Mouse (Mus musculus): ENCODE measurements around the gene Ppat. TPM values are rescaled to one million over a fixed set of nuclear protein-coding genes. Genes with fewer than 3 reads are reported as not detected.
A peak's percentile ranks its signal among the peaks of the same experiment; 100 is the strongest.

Gene Ppat
- total and polyA plus RNA-seq, 3 experiments = 65.8 to 156 (median 118) TPM

- no peaks in the 10 kb centered on the region for H3K9me3 ChIP-seq (replicated peaks; ENCODE audit: low read length)
- no peak overlapping the region for H3K27ac ChIP-seq (ENCODE audit: insufficient read depth, low read depth)
- peak overlapping the region; percentile 47; the same call in 1 of the 2 replicates for H3K9ac ChIP-seq (ENCODE audit: insufficient read depth, low read depth)
- peaks cover 83% of the 10 kb centered on the region for H3K79me2 ChIP-seq (replicated peaks; ENCODE audit: control insufficient read depth, extremely low read depth, insufficient read depth, poor library complexity, severe bottlenecking)
- H3K4me1 ChIP-seq (ENCODE audit: control insufficient read depth in 1 of 2, insufficient read depth in 2 of 2) = peaks cover 14 to 56% of the 10 kb centered on the region in 2 experiments; a peak in 3 of 4 replicates
- peak overlapping the region in 1 of 3 experiments; percentile 19 for H3K4me3 ChIP-seq (replicated peaks in 1 of 3; ENCODE audit: low read depth in 2 of 3, low read length in 2 of 3, poor library complexity in 1 of 3)
- H3K36me3 ChIP-seq (replicated peaks in 1 of 2; ENCODE audit: control insufficient read depth in 1 of 2, insufficient read depth in 1 of 2, low read length in 1 of 2) = peaks cover 2 to 41% of the 10 kb centered on the region in 2 experiments
- DNase-seq (ENCODE audit: extremely low read depth) = no peak
- dilution Hi-C loops (cut with MboI; ENCODE audit: extremely low pct_ligation_motif_present, extremely low pct_unique_long_range_greater_than_20kb, low sequenced_read_pairs) = no loop called here
- in situ Hi-C loops (cut with MboI; ENCODE audit: low pct_ligation_motif_present, low pct_unique_long_range_greater_than_20kb, low sequenced_read_pairs) = no loop called here
- H3K27me3 ChIP-seq (replicated peaks) = no peaks in the 10 kb centered on the region
- peak overlapping the region; percentile 90 for H3K4me2 ChIP-seq (ENCODE audit: insufficient read depth, low read depth, poor library complexity, severe bottlenecking)
- TF ChIP-seq POLR2A (IDR thresholded peaks at IDR 0.05; ENCODE audit: low read depth, low read length) (no peak), ZNF384 (IDR thresholded peaks at IDR 0.05; ENCODE audit: low read depth, low read length) (no peak), MAZ (IDR thresholded peaks at IDR 0.05; ENCODE audit: low read depth, low read length) (no peak), MEF2A (IDR thresholded peaks at IDR 0.05; ENCODE audit: borderline replicate concordance, low read depth, low read length) (no peak), ZKSCAN1 (IDR thresholded peaks at IDR 0.05; ENCODE audit: borderline replicate concordance, low read depth, low read length) (no peak), JUND (conservative IDR thresholded peaks at IDR 0.05; ENCODE audit: low read depth, low read length) (no peak), IRF4 (IDR thresholded peaks at IDR 0.05; ENCODE audit: low read depth, low read length) (no peak), ETS1 (conservative IDR thresholded peaks at IDR 0.05; ENCODE audit: low read depth, low read length) (no peak), TBP (conservative IDR thresholded peaks at IDR 0.05; ENCODE audit: low read depth, low read length) (no peak), CHD2 (IDR thresholded peaks at IDR 0.05; ENCODE audit: low read length) (no peak), RAD21 (IDR thresholded peaks at IDR 0.05; ENCODE audit: low read depth, low read length) (no peak), POLR2AphosphoS2 (IDR thresholded peaks at IDR 0.05; ENCODE audit: low read depth, low read length) (no peak), NRF1 (IDR thresholded peaks at IDR 0.05; ENCODE audit: low read depth, low read length) (no peak)
Measured at GRCm38 (mm10) chr5:76947142-76947541, 4.2 kb downstream of the Ppat start.

GRCm38 (mm10) chr5:76945678-76946033 is 5.7 kb downstream of the Ppat start:
- dilution Hi-C loops (cut with MboI; ENCODE audit: extremely low pct_ligation_motif_present, extremely low pct_unique_long_range_greater_than_20kb, low sequenced_read_pairs) = no loop called here
- Histone ChIP-seq H3K9me3 (replicated peaks; ENCODE audit: low read length) (no peaks in the 10 kb centered on the region), H3K36me3 (replicated peaks in 1 of 2; ENCODE audit: control insufficient read depth in 1 of 2, insufficient read depth in 1 of 2, low read length in 1 of 2) (peaks cover 3 to 50% of the 10 kb centered on the region in 2 experiments), H3K27me3 (replicated peaks) (no peaks in the 10 kb centered on the region), H3K79me2 (replicated peaks; ENCODE audit: control insufficient read depth, extremely low read depth, insufficient read depth, poor library complexity, severe bottlenecking) (peaks cover 87% of the 10 kb centered on the region), H3K4me1 (ENCODE audit: control insufficient read depth in 1 of 2, insufficient read depth in 2 of 2) (peaks cover 14 to 69% of the 10 kb centered on the region in 2 experiments; a peak in 3 of 4 replicates), H3K4me2 (ENCODE audit: insufficient read depth, low read depth, poor library complexity, severe bottlenecking) (no peak overlapping the region), H3K27ac (ENCODE audit: insufficient read depth, low read depth) (no peak overlapping the region), H3K9ac (ENCODE audit: insufficient read depth, low read depth) (no peak overlapping the region), H3K4me3 (replicated peaks in 1 of 3; ENCODE audit: low read depth in 2 of 3, low read length in 2 of 3, poor library complexity in 1 of 3) (no peak overlapping the region)
- in situ Hi-C loops (cut with MboI; ENCODE audit: low pct_ligation_motif_present, low pct_unique_long_range_greater_than_20kb, low sequenced_read_pairs) = no loop called here
- TF ChIP-seq POLR2AphosphoS2 (IDR thresholded peaks at IDR 0.05; ENCODE audit: low read depth, low read length) (no peak), MEF2A (IDR thresholded peaks at IDR 0.05; ENCODE audit: borderline replicate concordance, low read depth, low read length) (no peak), EP300 (IDR thresholded peaks at IDR 0.05; ENCODE audit: low read length) (no peak), NELFE (IDR thresholded peaks at IDR 0.05; ENCODE audit: low read depth, low read length) (no peak), SIN3A (IDR thresholded peaks at IDR 0.05; ENCODE audit: low read length) (no peak), NRF1 (IDR thresholded peaks at IDR 0.05; ENCODE audit: low read depth, low read length) (no peak), JUN (IDR thresholded peaks at IDR 0.05; ENCODE audit: insufficient read depth, low read depth, low read length) (no peak), MAX (IDR thresholded peaks at IDR 0.05; ENCODE audit: low read length) (no peak), RCOR1 (conservative IDR thresholded peaks at IDR 0.05; ENCODE audit: low read depth, low read length) (no peak), ZC3H11A (IDR thresholded peaks at IDR 0.05; ENCODE audit: low read depth, low read length) (no peak), IRF4 (IDR thresholded peaks at IDR 0.05; ENCODE audit: low read depth, low read length) (no peak), ELF1 (IDR thresholded peaks at IDR 0.05; ENCODE audit: low read depth, low read length) (no peak), ETS1 (conservative IDR thresholded peaks at IDR 0.05; ENCODE audit: low read depth, low read length) (no peak), USF1 (IDR thresholded peaks at IDR 0.05; ENCODE audit: low read depth, low read length) (no peak), E2F4 (IDR thresholded peaks at IDR 0.05; ENCODE audit: insufficient replicate concordance, low read depth, low read length) (no peak), ZMIZ1 (IDR thresholded peaks at IDR 0.05; ENCODE audit: low read depth, low read length) (no peak), UBTF (IDR thresholded peaks at IDR 0.05; ENCODE audit: low read depth, low read length) (no peak), SMC3 (IDR thresholded peaks at IDR 0.05; ENCODE audit: low read depth, low read length) (no peak)
- no peak for DNase-seq (ENCODE audit: extremely low read depth)
